Mouse (Mus musculus) erythroblast, embryonic 14.5 days (primary cell): ENCODE data around the gene Rtn4r.

Source experiments
- GATA1 ChIP-seq: IDR thresholded peaks from 2 replicates; pipeline ENCODE4 v1.6.1; 2012; ENCODE audit warnings: low read length, inconsistent platforms, mixed read lengths
- TAL1 ChIP-seq: IDR thresholded peaks from 3 replicates; pipeline ENCODE4 v1.6.1; 2012; ENCODE audit warnings: low read length, inconsistent platforms, mixed read lengths

GRCm38 (mm10) chr16:18191006-18191405 lies 63.6 kb downstream of the Rtn4r start:
- TF ChIP-seq GATA1 (no peak), TAL1 (no peak)
